Mouse (Mus musculus) ES-E14 (cell line): ENCODE results near the gene Pak1.

Experiments used
- ZC3H11A ChIP-seq: IDR thresholded peaks from 2 replicates; pipeline ENCODE4 v1.6.1; 2012; ENCODE audit warnings: low read depth, mild to moderate bottlenecking, inconsistent platforms, low read length, borderline replicate concordance
- ZNF384 ChIP-seq: IDR thresholded peaks from 2 replicates; pipeline ENCODE4 v1.6.1; 2012; ENCODE audit warnings: low read depth, low read length, inconsistent platforms

DNA sequence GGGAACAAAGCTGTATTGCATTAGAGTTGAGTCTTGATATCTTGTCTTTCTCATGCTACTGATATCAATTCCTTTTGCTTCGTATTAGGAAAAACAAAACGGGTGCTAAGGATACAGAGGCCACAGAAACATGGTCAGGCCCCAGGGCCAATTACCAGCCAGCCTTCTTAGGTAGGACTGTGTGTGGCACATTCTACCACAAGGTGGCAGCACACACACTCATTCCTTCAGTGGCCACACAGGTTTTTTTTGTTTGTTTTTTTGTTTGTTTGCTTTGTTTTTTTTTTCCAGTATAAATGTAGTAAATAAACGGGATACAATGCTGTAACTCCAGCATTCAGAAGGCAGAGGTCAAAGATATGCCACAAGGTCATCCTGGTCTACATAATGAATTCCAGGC is 43.0 kb upstream of the Pak1 start:
- TF ChIP-seq ZC3H11A (peak; percentile 85), ZNF384 (peak; percentile 88)
